Mouse (Mus musculus): ENCODE data around the gene Brinp3. TPM values are rescaled to one million over a fixed set of nuclear protein-coding genes. Genes with fewer than 3 reads are reported as not detected.

Brinp3 gene
- not detected for polyA plus RNA-seq (2017; shearing (Covaris generic))

DNA sequence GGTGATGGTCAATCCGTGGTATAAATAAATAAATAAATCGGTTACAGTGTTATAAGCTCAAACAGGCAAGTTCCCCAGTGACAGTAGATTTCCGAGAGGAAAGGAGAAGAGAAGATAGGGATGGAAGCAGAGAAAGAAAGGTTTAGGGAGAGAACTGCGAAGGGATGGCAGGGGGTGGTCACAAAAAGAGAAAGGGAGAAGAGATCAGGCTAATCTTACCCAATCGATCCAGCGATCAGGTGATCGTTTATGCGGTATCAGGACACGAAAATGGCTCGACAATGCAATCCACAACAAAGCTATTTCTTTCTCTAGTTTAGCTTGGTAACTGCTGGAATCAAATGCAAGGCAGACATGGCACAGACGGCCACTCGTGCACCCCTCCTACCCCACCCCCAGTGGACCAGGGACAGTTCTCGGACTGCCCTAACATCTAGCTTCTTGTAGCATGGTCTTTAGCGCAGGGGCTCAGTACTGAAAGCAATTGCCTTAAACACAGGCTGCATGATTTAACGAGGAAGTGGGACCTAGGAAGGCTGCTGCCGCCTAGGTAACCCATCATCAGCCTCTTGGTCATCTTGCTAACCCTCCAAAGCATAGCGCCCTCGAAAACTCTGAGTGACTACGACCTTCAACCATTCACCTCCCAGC is at the start of gene Brinp3:
TSS of gene Brinp3 (plus strand) at position 80 of the 651 bp plus-strand sequence.

All from inflammation-experienced regulatory T-cells, adult 16 weeks (primary cell).